Mouse (Mus musculus): ENCODE data around the gene Vapa. TPM values are rescaled to one million over a fixed set of nuclear protein-coding genes. Genes with fewer than 3 reads are reported as not detected.

Vapa gene
- total and polyA plus RNA-seq, 2 experiments from 2014 or later, result 97.4 to 296 TPM

DNA sequence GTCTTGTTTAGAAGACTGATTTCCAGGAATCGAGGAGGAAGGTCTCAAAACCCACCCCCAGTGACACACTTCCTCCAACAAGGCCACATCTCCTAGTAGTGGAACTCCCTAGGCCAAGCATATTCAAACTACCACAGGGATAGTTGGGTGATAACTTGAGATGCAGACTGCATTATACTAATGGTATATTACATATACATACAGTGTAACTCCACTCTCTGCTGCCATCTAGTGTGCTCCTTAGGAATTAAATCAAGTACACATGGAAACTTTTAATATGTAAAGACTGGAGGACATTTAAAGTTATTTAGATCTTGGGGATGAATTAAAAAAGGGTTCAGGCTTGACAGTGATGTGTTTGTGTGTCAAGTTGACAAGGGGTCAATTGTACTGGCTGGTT lies 38.0 kb downstream of the Vapa start:
- WGBS, result 90% methylated on average over 1 of the region's 1 CpGs
- no peak overlapping the region for H3K9ac ChIP-seq (replicated peaks; ENCODE audit: low read length)
- no peaks in the 10 kb centered on the region for H3K4me1 ChIP-seq (ENCODE audit: insufficient read depth, low read length)
- no peak overlapping the region for H3K27ac ChIP-seq
- H3K36me3 ChIP-seq (ENCODE audit: insufficient read depth, low read length), result peaks cover 8% of the 10 kb centered on the region
- ATAC-seq (peak; percentile 63; the same call in 1 of the 2 replicates), DNase-seq (ENCODE audit: low spot score) (peak; percentile 78)
- no peaks in the 10 kb centered on the region for H3K27me3 ChIP-seq (ENCODE audit: insufficient read depth, low read length)
- H3K4me3 ChIP-seq (ENCODE audit: low read length), result no peak overlapping the region
- H3K9me3 ChIP-seq (ENCODE audit: low read length), result no peaks in the 10 kb centered on the region
- TF ChIP-seq CTCF (IDR thresholded peaks at IDR 0.05; ENCODE audit: low read depth), result peak; percentile 68
- no peak overlapping the region for H3K4me2 ChIP-seq (ENCODE audit: low read depth, low read length)

- ATAC-seq, result 0 out of 2 replicates have a peak, but pooled peaks have one; percentile 14
Observed at GRCm38 (mm10) chr17:65574850-65575249, 38.5 kb downstream of the Vapa start.

GRCm38 (mm10) chr17:65571866-65572265 lies 41.5 kb downstream of the Vapa start:
- no peak for TF ChIP-seq CTCF (IDR thresholded peaks at IDR 0.05; ENCODE audit: low read depth)
- no peak for ATAC-seq

More at GRCm38 (mm10) chr17:65574850-65575249, 38.5 kb downstream of the Vapa start:
- Histone ChIP-seq H3K36me3 (ENCODE audit: insufficient read depth, low read length) (peaks cover 4% of the 10 kb centered on the region), H3K4me1 (ENCODE audit: insufficient read depth, low read length) (no peaks in the 10 kb centered on the region), H3K27me3 (ENCODE audit: insufficient read depth, low read length) (no peaks in the 10 kb centered on the region), H3K4me3 (ENCODE audit: low read length) (no peak overlapping the region), H3K9me3 (ENCODE audit: low read length) (no peaks in the 10 kb centered on the region), H3K27ac (no peak overlapping the region), H3K9ac (replicated peaks; ENCODE audit: low read length) (no peak overlapping the region), H3K4me2 (ENCODE audit: low read depth, low read length) (no peak overlapping the region)
- 88% methylated on average over 8 of the region's 8 CpGs for WGBS
- no peak for TF ChIP-seq CTCF (IDR thresholded peaks at IDR 0.05; ENCODE audit: low read depth)
- no peak for DNase-seq (ENCODE audit: low spot score)

GRCm38 (mm10) chr17:65571466-65571865 lies 41.9 kb downstream of the Vapa start:
- no peak for TF ChIP-seq CTCF (IDR thresholded peaks at IDR 0.05; ENCODE audit: low read depth)
- Histone ChIP-seq H3K4me2 (ENCODE audit: low read depth, low read length) (no peak overlapping the region), H3K9me3 (ENCODE audit: low read length) (no peaks in the 10 kb centered on the region), H3K4me3 (ENCODE audit: low read length) (no peak overlapping the region), H3K4me1 (ENCODE audit: insufficient read depth, low read length) (no peaks in the 10 kb centered on the region), H3K36me3 (ENCODE audit: insufficient read depth, low read length) (no peaks in the 10 kb centered on the region), H3K9ac (replicated peaks; ENCODE audit: low read length) (no peak overlapping the region), H3K27me3 (ENCODE audit: insufficient read depth, low read length) (no peaks in the 10 kb centered on the region), H3K27ac (no peak overlapping the region)
- no peak for DNase-seq (ENCODE audit: low spot score)
- no peak for ATAC-seq
- 80% methylated on average over 8 of the region's 8 CpGs for WGBS

More at GRCm38 (mm10) chr17:65571866-65572265, 41.5 kb downstream of the Vapa start:
- no peaks in the 10 kb centered on the region for H3K27me3 ChIP-seq (ENCODE audit: insufficient read depth, low read length)
- H3K4me3 ChIP-seq (ENCODE audit: low read length), result no peak overlapping the region
- H3K27ac ChIP-seq, result no peak overlapping the region
- H3K9ac ChIP-seq (replicated peaks; ENCODE audit: low read length), result no peak overlapping the region
- no peaks in the 10 kb centered on the region for H3K4me1 ChIP-seq (ENCODE audit: insufficient read depth, low read length)
- WGBS, result 79% methylated on average over 9 of the region's 9 CpGs
- DNase-seq (ENCODE audit: low spot score), result no peak
- H3K36me3 ChIP-seq (ENCODE audit: insufficient read depth, low read length), result no peaks in the 10 kb centered on the region
- no peak overlapping the region for H3K4me2 ChIP-seq (ENCODE audit: low read depth, low read length)
- H3K9me3 ChIP-seq (ENCODE audit: low read length), result no peaks in the 10 kb centered on the region

DNA sequence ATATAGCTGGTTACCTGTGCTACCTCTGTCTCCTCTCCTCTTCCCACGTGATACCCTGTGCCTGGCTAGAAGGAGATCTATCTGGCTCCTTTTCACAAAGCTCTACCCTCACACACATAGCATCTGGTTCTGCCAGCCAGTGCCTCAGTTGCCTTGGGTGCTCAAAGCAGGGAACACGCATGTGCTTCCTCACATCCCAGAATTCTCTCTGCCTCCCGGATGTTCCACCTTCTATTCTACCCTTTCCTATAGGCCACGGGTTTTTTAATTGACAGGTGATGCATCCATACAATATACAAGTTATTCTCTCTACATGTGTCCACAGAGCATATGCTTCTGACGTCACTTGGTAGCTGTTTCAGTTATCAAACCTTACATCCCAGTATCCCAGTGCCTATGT lies 49.2 kb downstream of the Vapa start:
- H3K4me1 ChIP-seq (ENCODE audit: insufficient read depth, low read length), result no peaks in the 10 kb centered on the region

GRCm38 (mm10) chr17:65563345-65563744 lies 50.0 kb downstream of the Vapa start:
- Histone ChIP-seq H3K4me2 (ENCODE audit: low read depth, low read length) (no peak overlapping the region), H3K9me3 (ENCODE audit: low read length) (no peaks in the 10 kb centered on the region), H3K4me3 (ENCODE audit: low read length) (no peak overlapping the region), H3K27me3 (ENCODE audit: insufficient read depth, low read length) (no peaks in the 10 kb centered on the region), H3K36me3 (ENCODE audit: insufficient read depth, low read length) (no peaks in the 10 kb centered on the region), H3K27ac (no peak overlapping the region), H3K4me1 (ENCODE audit: insufficient read depth, low read length) (no peaks in the 10 kb centered on the region), H3K9ac (replicated peaks; ENCODE audit: low read length) (no peak overlapping the region)
- no peak for TF ChIP-seq CTCF (IDR thresholded peaks at IDR 0.05; ENCODE audit: low read depth)
- ATAC-seq (no peak), DNase-seq (ENCODE audit: low spot score) (no peak)
- WGBS, result 57% methylated on average over 6 of the region's 6 CpGs

More for the DNA sequence above, 49.2 kb downstream of the Vapa start:
- TF ChIP-seq CTCF (IDR thresholded peaks at IDR 0.05; ENCODE audit: low read depth), result no peak
- no peaks in the 10 kb centered on the region for H3K9me3 ChIP-seq (ENCODE audit: low read length)
- no peak overlapping the region for H3K9ac ChIP-seq (replicated peaks; ENCODE audit: low read length)
- no peak overlapping the region for H3K27ac ChIP-seq
- no peak overlapping the region for H3K4me3 ChIP-seq (ENCODE audit: low read length)
- no peak overlapping the region for H3K4me2 ChIP-seq (ENCODE audit: low read depth, low read length)
- no peaks in the 10 kb centered on the region for H3K36me3 ChIP-seq (ENCODE audit: insufficient read depth, low read length)
- ATAC-seq (no peak), DNase-seq (ENCODE audit: low spot score) (no peak)
- WGBS, result 70% methylated on average over 5 of the region's 5 CpGs
- H3K27me3 ChIP-seq (ENCODE audit: insufficient read depth, low read length), result no peaks in the 10 kb centered on the region

- Histone ChIP-seq H3K9me3 (ENCODE audit: low read length) (no peaks in the 10 kb centered on the region), H3K36me3 (ENCODE audit: insufficient read depth, low read length) (no peaks in the 10 kb centered on the region), H3K9ac (replicated peaks; ENCODE audit: low read length) (no peak overlapping the region), H3K4me1 (ENCODE audit: insufficient read depth, low read length) (no peaks in the 10 kb centered on the region), H3K4me2 (ENCODE audit: low read depth, low read length) (no peak overlapping the region), H3K27me3 (ENCODE audit: insufficient read depth, low read length) (no peaks in the 10 kb centered on the region), H3K27ac (no peak overlapping the region), H3K4me3 (ENCODE audit: low read length) (no peak overlapping the region)
- peak; percentile 81 for TF ChIP-seq CTCF (IDR thresholded peaks at IDR 0.05; ENCODE audit: low read depth)
- ATAC-seq (no peak), DNase-seq (ENCODE audit: low spot score) (peak; percentile 93)
- WGBS, result 8% methylated on average over 5 of the region's 5 CpGs
Observed at GRCm38 (mm10) chr17:65562761-65563160, 50.6 kb downstream of the Vapa start.
